Mouse (Mus musculus) neural tube, embryonic 11.5 days (tissue): ENCODE measurements around the gene Fmnl2. TPM values are rescaled to one million over a fixed set of nuclear protein-coding genes. Genes with fewer than 3 reads are reported as not detected.

Experiments used
- ATAC-seq: fragments of 200-750 bp; cut with Nextera tagmentation; 2 replicates; pipeline ENCODE4 v1.8.0; 2017; ENCODE audit warnings: moderate number of reproducible peaks, mild to moderate bottlenecking, moderate TSS enrichment, moderate library complexity; ENCODE audit not compliant: insufficient read depth, low FRiP score, low TSS enrichment
- DNase-seq: peaks from one replicate; pipeline ENCODE4 v3.0.0-alpha.2; 2015; ENCODE audit warnings: low spot score
- H3K27ac ChIP-seq: fragments of 300-500 bp; sonication (generic); 2 replicates; pipeline ENCODE4 v1.5.1; 2014; ENCODE audit warnings: low read depth, mild to moderate bottlenecking, low read length
- H3K27me3 ChIP-seq: fragments of 300-500 bp; sonication (generic); 2 replicates; pipeline ENCODE4 v1.6.1; 2014; ENCODE audit warnings: mild to moderate bottlenecking, low read length, mixed read lengths; ENCODE audit not compliant: control insufficient read depth, insufficient read depth
- H3K36me3 ChIP-seq: fragments of 300-500 bp; sonication (generic); 2 replicates; pipeline ENCODE4 v1.6.1; 2014; ENCODE audit warnings: mild to moderate bottlenecking, low read length, moderate library complexity, mixed read lengths; ENCODE audit not compliant: control insufficient read depth, insufficient read depth
- H3K4me1 ChIP-seq: fragments of 300-500 bp; sonication (generic); 2 replicates; pipeline ENCODE4 v1.6.1; 2014; ENCODE audit warnings: low read length, mixed read lengths; ENCODE audit not compliant: control insufficient read depth, insufficient read depth
- H3K4me2 ChIP-seq: fragments of 300-500 bp; sonication (generic); 2 replicates; pipeline ENCODE4 v1.6.1; 2014; ENCODE audit warnings: low read depth, mild to moderate bottlenecking, moderate library complexity
- H3K4me3 ChIP-seq: fragments of 300-500 bp; sonication (generic); 2 replicates; pipeline ENCODE4 v1.5.1; 2014; ENCODE audit warnings: low read depth, low read length
- H3K9ac ChIP-seq: fragments of 300-500 bp; sonication (generic); 2 replicates; pipeline ENCODE4 v1.6.1; 2014; ENCODE audit warnings: mild to moderate bottlenecking, low read length
- H3K9me3 ChIP-seq: fragments of 300-500 bp; sonication (generic); 2 replicates; pipeline ENCODE4 v1.6.1; 2016; ENCODE audit warnings: low read length; ENCODE audit not compliant: control insufficient read depth
- WGBS: fragments of 180-500 bp; shearing (Covaris S2); extraction: QIAGEN DNeasy Blood & Tissue Kit; methylation state at CpG from one replicate; pipeline ENCODE4 v1.1.7; 2014; 5-methylcytosine and 5-hydroxymethylcytosine counted together
- polyA plus RNA-seq: library from polyadenylated mRNA; unstranded; fragments of >200 nt; fragmentation: Nextera tagmentation; extraction: Ambion mirVana; gene quantifications from 2 replicates; pipeline ENCODE4 v1.2.1, GENCODE M21; 2014

Gene Fmnl2
- polyA plus RNA-seq, 1 experiment from 2014 or later, result 7.8 TPM

DNA sequence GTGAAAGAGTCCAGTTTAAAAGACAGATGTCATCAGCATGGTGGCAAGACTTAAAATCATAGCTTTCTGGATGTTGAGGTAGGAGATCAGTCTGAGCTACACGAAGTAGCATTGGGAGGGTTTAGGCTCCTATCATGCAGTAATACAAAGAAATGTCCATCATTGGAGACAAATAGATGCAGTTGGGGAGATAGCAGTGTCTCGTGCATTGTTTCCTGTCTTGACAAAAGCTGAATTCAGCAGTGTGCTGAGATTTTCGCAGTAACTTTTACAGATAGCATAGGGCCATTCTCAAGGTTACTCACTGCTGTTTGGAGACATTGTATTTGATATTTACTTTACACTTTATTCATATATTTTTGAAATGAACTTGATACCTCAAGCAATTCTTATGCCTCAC, 128.7 kb downstream of the Fmnl2 start:
- Histone ChIP-seq H3K27ac (no peak overlapping the region), H3K36me3 (no peaks in the 10 kb centered on the region), H3K9ac (no peak overlapping the region), H3K9me3 (no peaks in the 10 kb centered on the region), H3K4me1 (no peaks in the 10 kb centered on the region; the same call in 1 of the 2 replicates), H3K27me3 (no peaks in the 10 kb centered on the region), H3K4me3 (no peak overlapping the region), H3K4me2 (no peak overlapping the region)
- no peak for ATAC-seq
- 80% methylated on average over 3 of the region's 3 CpGs for WGBS
- no peak for DNase-seq

DNA sequence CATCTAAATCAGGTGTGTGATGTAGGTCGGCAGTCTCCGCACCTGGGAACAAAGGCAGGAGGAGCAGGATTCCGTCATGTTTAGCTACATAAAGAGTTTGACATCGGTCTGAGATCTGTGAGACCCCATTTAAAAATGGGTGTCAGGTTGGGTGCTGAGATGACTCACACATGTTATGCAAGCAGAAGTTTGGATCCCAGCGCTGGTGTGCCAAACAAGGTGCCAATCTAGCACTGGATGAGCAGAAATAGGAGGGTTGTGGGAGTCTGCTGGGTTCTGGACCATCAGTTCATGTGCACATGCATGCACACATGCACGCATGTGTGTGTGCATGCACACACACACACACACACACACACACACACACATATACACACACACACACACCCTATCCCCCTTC, 129.4 kb downstream of the Fmnl2 start:
- H3K36me3 ChIP-seq, result no peaks in the 10 kb centered on the region
- H3K4me1 ChIP-seq, result no peaks in the 10 kb centered on the region; the same call in 1 of the 2 replicates
- H3K27ac ChIP-seq, result no peak overlapping the region
- ATAC-seq (no peak), DNase-seq (no peak)
- no peaks in the 10 kb centered on the region for H3K27me3 ChIP-seq
- 95% methylated on average over 6 of the region's 6 CpGs for WGBS
- no peak overlapping the region for H3K4me3 ChIP-seq
- H3K4me2 ChIP-seq, result no peak overlapping the region
- no peak overlapping the region for H3K9ac ChIP-seq
- no peaks in the 10 kb centered on the region for H3K9me3 ChIP-seq

DNA sequence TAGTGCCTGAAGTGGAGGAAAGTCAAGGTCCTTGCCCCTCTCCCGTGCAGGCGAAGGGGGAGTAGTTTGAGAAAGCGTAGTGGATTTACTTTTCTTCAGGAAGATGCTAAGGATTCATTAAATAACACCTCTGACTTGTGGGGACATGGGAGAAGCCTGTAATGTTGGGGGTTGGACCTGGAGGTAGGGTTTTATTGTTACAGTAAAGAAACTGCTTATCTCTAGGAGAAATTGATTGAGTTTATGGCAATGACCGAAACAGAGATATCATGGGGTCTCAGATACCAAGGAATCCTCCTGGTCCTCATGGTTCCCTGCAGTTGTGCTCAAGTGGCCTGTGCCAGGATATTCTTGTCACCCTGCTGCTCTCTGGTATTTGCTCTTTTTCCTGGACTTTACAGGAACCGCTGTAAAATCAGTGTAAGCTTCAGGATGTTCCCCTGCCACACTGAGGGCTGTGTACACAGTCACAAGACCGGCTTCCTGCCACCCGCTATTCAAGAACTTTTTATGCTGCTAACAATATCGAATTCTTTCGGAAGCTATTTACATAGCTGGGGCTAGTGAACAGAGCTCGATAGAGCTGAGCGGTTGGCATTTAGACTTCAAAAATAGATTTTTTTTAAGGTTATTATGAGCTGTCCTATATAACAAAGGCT, 130.1 kb downstream of the Fmnl2 start:
- H3K27me3 ChIP-seq, result no peaks in the 10 kb centered on the region
- H3K36me3 ChIP-seq, result no peaks in the 10 kb centered on the region
- H3K4me1 ChIP-seq, result no peaks in the 10 kb centered on the region; the same call in 1 of the 2 replicates
- no peak overlapping the region for H3K4me3 ChIP-seq
- WGBS, result 74% methylated on average over 11 of the region's 11 CpGs
- no peak overlapping the region for H3K27ac ChIP-seq
- H3K4me2 ChIP-seq, result no peak overlapping the region
- peak; percentile 22 for DNase-seq
- H3K9me3 ChIP-seq, result no peaks in the 10 kb centered on the region
- H3K9ac ChIP-seq, result no peak overlapping the region
- ATAC-seq, result no peak

DNA sequence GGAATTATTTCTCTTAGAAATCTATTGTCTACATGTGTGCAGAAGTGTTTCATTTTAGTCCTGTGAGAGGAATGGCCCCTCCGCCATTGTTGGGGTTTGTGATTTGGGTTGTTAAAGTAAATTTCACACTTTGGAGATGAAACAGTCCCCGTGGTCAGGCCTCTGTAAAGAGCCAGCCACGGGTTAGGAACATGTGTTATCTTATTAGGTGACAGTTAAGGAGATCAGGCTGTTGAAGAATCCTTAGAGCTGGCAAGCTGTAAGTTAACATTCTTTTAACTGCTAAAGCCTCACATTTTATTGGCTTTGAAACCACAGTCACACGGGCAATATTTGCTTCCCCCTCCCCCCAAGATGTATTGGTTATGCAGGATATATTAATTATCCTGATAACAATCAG, 131.7 kb downstream of the Fmnl2 start:
- 74% methylated on average over 4 of the region's 4 CpGs for WGBS
- Histone ChIP-seq H3K36me3 (no peaks in the 10 kb centered on the region), H3K4me2 (no peak overlapping the region), H3K9ac (no peak overlapping the region), H3K27ac (no peak overlapping the region), H3K27me3 (no peaks in the 10 kb centered on the region), H3K4me3 (no peak overlapping the region), H3K4me1 (no peaks in the 10 kb centered on the region; the same call in 1 of the 2 replicates), H3K9me3 (no peaks in the 10 kb centered on the region)
- ATAC-seq (no peak), DNase-seq (no peak)

DNA sequence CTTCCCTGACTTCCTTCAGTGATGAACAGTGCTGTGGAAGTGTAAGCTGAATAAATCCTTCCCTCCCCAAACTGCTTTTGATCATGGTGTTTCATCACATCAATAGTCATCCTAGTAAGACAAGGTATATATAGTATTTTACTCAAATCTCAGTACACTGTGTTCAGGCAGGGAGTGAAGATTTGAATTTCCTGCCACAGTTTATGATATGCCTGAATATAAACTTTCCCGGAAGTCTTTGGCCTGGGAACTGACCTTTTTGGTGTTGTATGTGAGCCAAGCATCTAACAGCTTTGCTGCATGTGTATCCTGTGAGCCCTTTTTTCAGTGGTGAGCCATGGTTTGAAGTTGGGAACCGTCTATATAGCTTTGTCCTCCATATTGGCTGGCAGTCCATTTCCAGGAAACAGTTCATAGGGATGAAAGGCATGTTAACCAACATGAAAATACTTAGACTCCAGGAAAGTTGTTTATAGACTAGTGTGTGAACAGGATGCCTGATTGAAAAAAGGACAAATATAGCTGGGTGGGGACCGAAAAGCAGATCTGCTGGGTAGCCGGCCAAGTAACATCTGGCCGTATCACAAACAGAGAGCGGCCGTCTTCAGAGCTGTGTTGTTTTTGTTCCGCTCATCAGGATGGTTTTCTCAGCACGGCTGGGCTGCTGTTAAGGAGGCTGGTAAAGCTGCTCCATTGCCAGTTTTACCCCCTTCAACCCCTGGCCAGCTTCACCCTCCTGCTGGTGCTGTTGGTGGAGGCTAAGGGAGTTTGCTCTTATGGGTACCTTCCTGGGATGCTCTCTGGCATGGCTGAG, 133.4 kb downstream of the Fmnl2 start:
- ATAC-seq (no peak), DNase-seq (no peak)
- Histone ChIP-seq H3K27ac (no peak overlapping the region), H3K36me3 (no peaks in the 10 kb centered on the region), H3K27me3 (no peaks in the 10 kb centered on the region), H3K9me3 (no peaks in the 10 kb centered on the region), H3K4me3 (no peak overlapping the region), H3K4me1 (no peaks in the 10 kb centered on the region; the same call in 1 of the 2 replicates), H3K4me2 (no peak overlapping the region), H3K9ac (no peak overlapping the region)
- 70% methylated on average over 9 of the region's 9 CpGs for WGBS

DNA sequence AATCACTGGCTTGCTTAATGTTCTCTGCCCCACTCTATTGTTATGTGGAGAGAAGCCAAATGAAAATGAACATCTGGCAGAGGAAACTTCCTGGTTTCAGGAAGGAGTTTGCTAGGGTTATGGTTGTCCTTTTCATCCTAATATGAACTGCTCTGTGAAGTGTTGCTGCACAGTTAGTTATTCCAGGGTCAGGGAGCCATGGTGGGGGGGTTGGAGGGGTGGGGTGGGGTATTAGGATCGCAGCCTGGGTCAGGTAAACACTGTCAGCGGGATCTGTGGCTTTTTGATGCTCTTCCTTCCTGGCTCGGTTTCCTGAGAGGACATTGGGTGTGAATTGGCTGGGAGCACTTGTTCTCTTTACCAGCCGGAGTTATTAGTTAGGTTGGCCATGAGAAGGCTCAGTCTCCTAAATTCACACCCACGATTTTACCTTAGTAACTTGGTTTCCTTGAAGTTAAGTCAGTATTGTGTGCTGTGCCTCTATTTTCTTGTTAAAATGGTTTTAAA, 134.1 kb downstream of the Fmnl2 start:
- H3K4me3 ChIP-seq, result no peak overlapping the region
- no peaks in the 10 kb centered on the region for H3K9me3 ChIP-seq
- no peaks in the 10 kb centered on the region; the same call in 1 of the 2 replicates for H3K4me1 ChIP-seq
- no peaks in the 10 kb centered on the region for H3K27me3 ChIP-seq
- no peaks in the 10 kb centered on the region for H3K36me3 ChIP-seq
- ATAC-seq (no peak), DNase-seq (no peak)
- 70% methylated on average over 5 of the region's 5 CpGs for WGBS
- no peak overlapping the region for H3K9ac ChIP-seq
- H3K4me2 ChIP-seq, result no peak overlapping the region
- H3K27ac ChIP-seq, result no peak overlapping the region

DNA sequence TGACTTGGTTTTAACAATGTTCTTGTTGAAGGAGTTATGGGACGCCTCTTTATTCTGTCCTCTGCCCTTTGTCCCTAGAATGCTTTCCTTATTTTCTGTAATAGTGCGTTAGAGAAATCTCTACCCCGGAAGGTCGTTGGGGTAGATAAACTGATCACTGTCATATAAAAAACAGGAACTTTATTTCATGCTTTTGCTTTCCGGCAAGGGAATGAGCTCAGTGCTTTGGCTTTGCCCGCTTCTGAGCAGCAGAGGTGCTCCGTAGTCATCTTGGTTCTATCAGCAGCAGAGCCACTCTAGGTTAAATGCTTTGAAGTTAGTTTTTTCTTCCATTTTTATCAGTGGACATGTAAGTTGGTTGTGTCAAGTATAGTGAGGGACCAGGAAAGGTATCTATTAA, 135.6 kb downstream of the Fmnl2 start:
- DNase-seq, result no peak
- ATAC-seq, result no peak
- no peak overlapping the region for H3K27ac ChIP-seq
- no peak overlapping the region for H3K4me2 ChIP-seq
- H3K4me1 ChIP-seq, result no peaks in the 10 kb centered on the region; the same call in 1 of the 2 replicates
- no peak overlapping the region for H3K9ac ChIP-seq
- WGBS, result 84% methylated on average over 7 of the region's 7 CpGs
- no peaks in the 10 kb centered on the region for H3K36me3 ChIP-seq
- H3K9me3 ChIP-seq, result no peaks in the 10 kb centered on the region
- no peaks in the 10 kb centered on the region for H3K27me3 ChIP-seq
- no peak overlapping the region for H3K4me3 ChIP-seq

DNA sequence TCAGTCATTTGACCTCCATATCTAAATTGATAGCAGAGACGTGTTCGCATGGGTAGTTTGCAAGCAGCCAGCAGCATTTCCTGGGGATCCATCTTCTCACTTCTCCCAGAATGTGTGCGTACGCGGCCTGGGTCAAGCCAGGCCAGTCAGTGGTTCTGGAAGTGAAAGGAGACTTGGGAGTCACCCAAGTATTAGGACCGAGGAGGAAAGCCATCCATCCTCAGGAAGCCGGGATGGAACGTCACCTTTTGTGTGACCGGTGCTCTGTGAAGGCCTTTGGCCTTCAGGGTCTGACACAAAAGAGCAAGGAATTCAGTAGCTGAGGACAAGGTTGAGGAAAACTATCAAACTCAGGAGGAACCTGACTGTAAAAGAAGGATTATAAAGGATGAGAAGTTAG, 136.9 kb downstream of the Fmnl2 start:
- Histone ChIP-seq H3K27ac (no peak overlapping the region), H3K9ac (no peak overlapping the region), H3K4me2 (no peak overlapping the region), H3K36me3 (no peaks in the 10 kb centered on the region), H3K4me1 (no peaks in the 10 kb centered on the region; the same call in 1 of the 2 replicates), H3K9me3 (no peaks in the 10 kb centered on the region), H3K27me3 (no peaks in the 10 kb centered on the region), H3K4me3 (no peak overlapping the region)
- ATAC-seq, result no peak
- WGBS, result 86% methylated on average over 9 of the region's 9 CpGs
- DNase-seq, result no peak
